In the genomic region with DNA sequence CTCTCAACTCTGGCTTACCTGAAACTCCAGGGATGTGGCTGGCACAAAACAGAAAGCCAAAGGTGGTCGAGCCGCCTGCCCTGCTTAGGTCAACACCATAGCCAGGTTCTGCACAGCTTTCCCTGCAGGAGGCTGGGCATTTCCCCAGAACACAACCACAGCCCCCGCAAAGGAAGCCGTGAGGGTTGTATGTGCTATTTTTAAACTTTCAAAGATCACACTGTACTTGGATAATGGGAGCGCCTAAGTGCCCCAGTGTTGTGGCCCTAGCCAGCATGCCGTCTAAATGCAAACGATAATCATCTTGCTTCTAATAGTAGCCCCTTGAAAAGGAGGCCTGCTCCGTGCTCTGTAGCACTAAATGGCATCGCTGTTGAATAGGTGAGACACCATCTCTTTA, we compare ENCODE assay signal across 19 mouse cellular contexts.
DNase-seq lines count a peak whose midpoint lies in the region; ATAC-seq lines count a peak whose summit lies in the region.
"Had no signal": no experiment of that assay in that cellular context is flagged by ENCODE, and none has a peak within 500 bp of the region (broad histone marks: within the 10 kb centered on the region; RNA-seq: fewer than 3 reads in every experiment).

No protein-coding gene starts in this region.

- no peak overlapping the region for H3K9ac ChIP-seq in heart, embryonic 14.5 days (ENCODE audit: low read length)
- H3K9ac ChIP-seq: embryonic facial prominence, embryonic 12.5 days; forebrain, postnatal 0 days; limb, embryonic 15.5 days; neural tube, embryonic 12.5 days had no signal

- H3K4me3 ChIP-seq in megakaryocyte, embryonic 14.5 days (replicated peaks), result peak overlapping the region; percentile 47
- H3K4me3 ChIP-seq in heart, embryonic 14.5 days (ENCODE audit: control insufficient read depth in 1 of 2, insufficient read depth in 1 of 2, low read depth in 1 of 2, low read length in 2 of 2), result no peak overlapping the region
- H3K4me3 ChIP-seq: embryonic facial prominence, embryonic 12.5 days; limb, embryonic 15.5 days; neural tube, embryonic 12.5 days had no signal

- H3K36me3 ChIP-seq in megakaryocyte, embryonic 14.5 days (replicated peaks; ENCODE audit: low read length), result peaks cover 8% of the 10 kb centered on the region
- H3K36me3 ChIP-seq in heart, embryonic 14.5 days (ENCODE audit: control insufficient read depth, insufficient read depth, low read length), result no peaks in the 10 kb centered on the region
- H3K36me3 ChIP-seq: embryonic facial prominence, embryonic 12.5 days; limb, embryonic 15.5 days; neural tube, embryonic 12.5 days had no signal

- H3K9me3 ChIP-seq in megakaryocyte, embryonic 14.5 days, result no peaks in the 10 kb centered on the region
- no peaks in the 10 kb centered on the region for H3K9me3 ChIP-seq in heart, embryonic 14.5 days (ENCODE audit: control insufficient read depth, low read length)
- H3K9me3 ChIP-seq: limb, embryonic 15.5 days; neural tube, embryonic 12.5 days had no signal

- H3K4me1 ChIP-seq in megakaryocyte, embryonic 14.5 days, result peaks cover 88% of the 10 kb centered on the region
- peaks cover 4 to 15% of the 10 kb centered on the region in 2 experiments for H3K4me1 ChIP-seq in heart, embryonic 14.5 days (ENCODE audit: control insufficient read depth in 2 of 2, insufficient read depth in 2 of 2, low read length in 2 of 2)
- H3K4me1 ChIP-seq: embryonic facial prominence, embryonic 12.5 days; limb, embryonic 15.5 days; neural tube, embryonic 12.5 days had no signal

- H3K4me2 ChIP-seq in heart, embryonic 14.5 days (ENCODE audit: low read length), result peak overlapping the region; percentile 44
- H3K4me2 ChIP-seq: embryonic facial prominence, embryonic 12.5 days; limb, embryonic 15.5 days; neural tube, embryonic 12.5 days had no signal

- WGBS in heart, embryonic 14.5 days, result 20% methylated on average over 9 of the region's 9 CpGs

- peak overlapping the region; percentile 53 to 64 for H3K27ac ChIP-seq in heart, embryonic 14.5 days (replicated peaks in 1 of 2; ENCODE audit: control insufficient read depth in 1 of 2, insufficient read depth in 1 of 2, low read depth in 2 of 2, low read length in 2 of 2)
- H3K27ac ChIP-seq: embryonic facial prominence, embryonic 12.5 days; limb, embryonic 15.5 days; neural tube, embryonic 12.5 days; stomach, postnatal 0 days had no signal

- DNase-seq in cerebellum, adult 18-20 months, result peak; percentile 7 to 20
- no peak for DNase-seq in cerebellum, adult 8-10 months
- DNase-seq in thymus, postnatal 4 days, result no peak
- DNase-seq in left cerebral cortex, adult 8-10 months (ENCODE audit: low spot score in 2 of 2), result no peak
- DNase-seq in testis, postnatal 14 days (ENCODE audit: low spot score), result no peak
- DNase-seq: forebrain, postnatal 0 days; kidney, adult 8-10 months; kidney, postnatal 25 days; lung, postnatal 14 days; right cerebral cortex, postnatal 14 days; thymus, postnatal 25 days had no signal

- H3K27me3 ChIP-seq in megakaryocyte, embryonic 14.5 days (replicated peaks), result no peaks in the 10 kb centered on the region
- no peaks in the 10 kb centered on the region for H3K27me3 ChIP-seq in heart, embryonic 14.5 days (ENCODE audit: control insufficient read depth, insufficient read depth, low read length)
- H3K27me3 ChIP-seq: CH12.LX; embryonic facial prominence, embryonic 12.5 days; limb, embryonic 15.5 days; neural tube, embryonic 12.5 days had no signal

- ATAC-seq in megakaryocyte, adult 5-6 weeks (ENCODE audit: poor library complexity, severe bottlenecking), result no peak
- ATAC-seq in heart, embryonic 14.5 days (ENCODE audit: insufficient number of reproducible peaks, insufficient read depth, low FRiP score, low read depth), result no peak
- ATAC-seq: forebrain, postnatal 0 days had no signal

Comparison
In these comparisons a context has a peak if more than half of its experiments do, and no peak if none do; other contexts are left out.
1. DNase-seq: peak in cerebellum, adult 18-20 months (2 of 2); none in cerebellum, adult 8-10 months (single experiment), thymus, postnatal 4 days (single experiment), left cerebral cortex, adult 8-10 months (0 of 2) and testis, postnatal 14 days (single experiment).